Mouse (Mus musculus): ENCODE results near the gene Sipa1l1. TPM values are rescaled to one million over a fixed set of nuclear protein-coding genes. Genes with fewer than 3 reads are reported as not detected.

Sipa1l1 gene
- total and polyA plus RNA-seq, 3 experiments: 13.6 to 36.7 (median 23.6) TPM

- no peaks in the 10 kb centered on the region for H3K79me2 ChIP-seq (replicated peaks; ENCODE audit: control insufficient read depth, extremely low read depth, insufficient read depth, poor library complexity, severe bottlenecking)
- DNase-seq (ENCODE audit: extremely low read depth): no peak
- H3K4me1 ChIP-seq (ENCODE audit: control insufficient read depth in 1 of 2, insufficient read depth in 2 of 2): peaks cover 16 to 35% of the 10 kb centered on the region in 2 experiments
- H3K4me3 ChIP-seq (replicated peaks in 1 of 3; ENCODE audit: low read depth in 2 of 3, low read length in 2 of 3, poor library complexity in 1 of 3): no peak overlapping the region
- TF ChIP-seq TCF12 (IDR thresholded peaks at IDR 0.05; ENCODE audit: low read depth, low read length) (peak; percentile 66), HCFC1 (IDR thresholded peaks at IDR 0.05; ENCODE audit: low read depth, low read length) (no peak)
- H3K36me3 ChIP-seq (replicated peaks in 1 of 2; ENCODE audit: control insufficient read depth in 1 of 2, insufficient read depth in 1 of 2, low read length in 1 of 2): peaks cover 0 to 23% of the 10 kb centered on the region in 2 experiments
- in situ Hi-C loops (cut with MboI; ENCODE audit: low pct_ligation_motif_present, low pct_unique_long_range_greater_than_20kb, low sequenced_read_pairs): no loop called here
- no peak overlapping the region for H3K9ac ChIP-seq (ENCODE audit: insufficient read depth, low read depth)
- dilution Hi-C loops (cut with MboI; ENCODE audit: extremely low pct_ligation_motif_present, extremely low pct_unique_long_range_greater_than_20kb, low sequenced_read_pairs): no loop called here
- H3K4me2 ChIP-seq (ENCODE audit: insufficient read depth, low read depth, poor library complexity, severe bottlenecking): no peak overlapping the region
- no peak overlapping the region for H3K27ac ChIP-seq (ENCODE audit: insufficient read depth, low read depth)
- no peaks in the 10 kb centered on the region for H3K27me3 ChIP-seq (replicated peaks)
- H3K9me3 ChIP-seq (replicated peaks; ENCODE audit: low read length): no peaks in the 10 kb centered on the region
Observed at GRCm38 (mm10) chr12:82298662-82299460, 129.7 kb downstream of the Sipa1l1 start.

DNA sequence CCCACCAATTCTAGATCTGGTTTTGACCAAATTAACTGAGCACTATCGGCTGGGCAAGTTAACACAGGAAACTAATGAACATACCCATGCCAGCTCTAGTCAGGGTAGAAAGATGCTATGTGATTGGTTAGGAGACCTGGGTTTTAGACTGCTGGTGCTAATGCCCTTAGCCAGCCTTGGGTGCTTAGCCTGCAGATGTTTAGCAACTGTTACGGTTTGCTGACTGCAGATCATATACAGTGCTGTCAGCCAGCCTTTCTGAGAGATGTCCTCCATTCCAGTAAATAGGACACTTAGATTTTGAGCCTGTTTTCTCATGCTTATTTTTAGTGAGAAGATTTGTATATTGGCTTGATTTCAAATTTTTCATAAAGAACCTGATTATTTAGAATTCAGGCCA, 135.0 kb downstream of the Sipa1l1 start:
- dilution Hi-C loops (cut with MboI; ENCODE audit: extremely low pct_ligation_motif_present, extremely low pct_unique_long_range_greater_than_20kb, low sequenced_read_pairs) (no loop called here), in situ Hi-C loops (cut with MboI; ENCODE audit: low pct_ligation_motif_present, low pct_unique_long_range_greater_than_20kb, low sequenced_read_pairs) (no loop called here)
- H3K4me3 ChIP-seq (replicated peaks in 1 of 3; ENCODE audit: low read depth in 2 of 3, low read length in 2 of 3, poor library complexity in 1 of 3): no peak overlapping the region
- no peak overlapping the region for H3K9ac ChIP-seq (ENCODE audit: insufficient read depth, low read depth)
- no peak for DNase-seq (ENCODE audit: extremely low read depth)
- H3K4me2 ChIP-seq (ENCODE audit: insufficient read depth, low read depth, poor library complexity, severe bottlenecking): no peak overlapping the region
- no peaks in the 10 kb centered on the region for H3K79me2 ChIP-seq (replicated peaks; ENCODE audit: control insufficient read depth, extremely low read depth, insufficient read depth, poor library complexity, severe bottlenecking)
- no peaks in the 10 kb centered on the region for H3K27me3 ChIP-seq (replicated peaks)
- H3K27ac ChIP-seq (ENCODE audit: insufficient read depth, low read depth): no peak overlapping the region
- TF ChIP-seq RAD21 (IDR thresholded peaks at IDR 0.05; ENCODE audit: low read depth, low read length) (no peak), HCFC1 (IDR thresholded peaks at IDR 0.05; ENCODE audit: low read depth, low read length) (no peak), POLR2A (IDR thresholded peaks at IDR 0.05; ENCODE audit: low read depth, low read length) (no peak), MAFK (IDR thresholded peaks at IDR 0.05; ENCODE audit: insufficient replicate concordance, low read length) (no peak), SMC3 (IDR thresholded peaks at IDR 0.05; ENCODE audit: low read depth, low read length) (no peak), IRF4 (IDR thresholded peaks at IDR 0.05; ENCODE audit: low read depth, low read length) (no peak), NRF1 (IDR thresholded peaks at IDR 0.05; ENCODE audit: low read depth, low read length) (no peak), CTCF (conservative IDR thresholded peaks at IDR 0.05 in 1 of 2, IDR thresholded peaks at IDR 0.05 in 1 of 2; ENCODE audit: low read depth in 2 of 2, low read length in 2 of 2) (no peak), ELF1 (IDR thresholded peaks at IDR 0.05; ENCODE audit: low read depth, low read length) (no peak), MYC (IDR thresholded peaks at IDR 0.05; ENCODE audit: low read depth, low read length) (no peak), JUND (conservative IDR thresholded peaks at IDR 0.05; ENCODE audit: low read depth, low read length) (no peak), ETS1 (conservative IDR thresholded peaks at IDR 0.05; ENCODE audit: low read depth, low read length) (no peak), ZNF384 (IDR thresholded peaks at IDR 0.05; ENCODE audit: low read depth, low read length) (no peak), KAT2A (IDR thresholded peaks at IDR 0.05; ENCODE audit: insufficient replicate concordance, low read length) (no peak), NELFE (IDR thresholded peaks at IDR 0.05; ENCODE audit: low read depth, low read length) (no peak), JUN (IDR thresholded peaks at IDR 0.05; ENCODE audit: insufficient read depth, low read depth, low read length) (no peak), RCOR1 (conservative IDR thresholded peaks at IDR 0.05; ENCODE audit: low read depth, low read length) (no peak), USF1 (IDR thresholded peaks at IDR 0.05; ENCODE audit: low read depth, low read length) (no peak)
- peaks cover 0 to 14% of the 10 kb centered on the region in 2 experiments for H3K36me3 ChIP-seq (replicated peaks in 1 of 2; ENCODE audit: control insufficient read depth in 1 of 2, insufficient read depth in 1 of 2, low read length in 1 of 2)
- no peaks in the 10 kb centered on the region for H3K9me3 ChIP-seq (replicated peaks; ENCODE audit: low read length)
- no peaks in the 10 kb centered on the region for H3K4me1 ChIP-seq (ENCODE audit: control insufficient read depth in 1 of 2, insufficient read depth in 2 of 2)
